Mouse (Mus musculus) G1E (cell line): ENCODE results near the gene Dbt. TPM values are rescaled to one million over a fixed set of nuclear protein-coding genes. Genes with fewer than 3 reads are reported as not detected.

ENCODE experiments used
- ATAC-seq: 2 replicates; pipeline ENCODE4 v1.8.0; 2016; ENCODE audit warnings: mild to moderate bottlenecking; ENCODE audit not compliant: insufficient number of reproducible peaks, poor library complexity, low FRiP score, severe bottlenecking; ENCODE audit errors: extremely low read depth
- DNase-seq: peaks from one replicate; pipeline ENCODE4 v3.0.0; 2012; ENCODE audit warnings: low spot score
- H3K27me3 ChIP-seq: 2 replicates; pipeline ENCODE4 v1.6.1; 2012; ENCODE audit warnings: mild to moderate bottlenecking, low read length, inconsistent platforms; ENCODE audit not compliant: insufficient read depth
- H3K36me3 ChIP-seq: replicated peaks from 2 replicates; pipeline ENCODE3; 2012; ENCODE audit warnings: mild to moderate bottlenecking, inconsistent platforms
- H3K4me1 ChIP-seq: 2 replicates; pipeline ENCODE4 v1.6.1; 2012; ENCODE audit warnings: low read depth, low read length, inconsistent platforms, mixed read lengths; ENCODE audit not compliant: insufficient read depth
- H3K4me3 ChIP-seq: 2 replicates; pipeline ENCODE4 v1.5.1; 2012; ENCODE audit warnings: low read depth, mild to moderate bottlenecking, inconsistent platforms, low read length, moderate library complexity, mixed read lengths
- H3K9me3 ChIP-seq: replicated peaks from 2 replicates; pipeline ENCODE4 v1.6.1; 2012; ENCODE audit warnings: inconsistent platforms
- CTCF ChIP-seq: IDR thresholded peaks from 2 replicates; pipeline ENCODE4 v1.5.1; 2012; ENCODE audit warnings: low read depth, low read length, inconsistent platforms, mixed read lengths
- GATA1 ChIP-seq: IDR thresholded peaks from 2 replicates; pipeline ENCODE4 v1.6.1; 2012; ENCODE audit warnings: borderline replicate concordance, low read length, inconsistent platforms, mixed read lengths
- GATA2 ChIP-seq: IDR thresholded peaks from 2 replicates; pipeline ENCODE4 v1.6.1; 2012; ENCODE audit warnings: low read depth, low read length, inconsistent platforms, borderline replicate concordance
- POLR2AphosphoS5 ChIP-seq: IDR thresholded peaks from 2 replicates; pipeline ENCODE4 v1.6.1; 2012; ENCODE audit warnings: low read depth, low read length, inconsistent platforms; ENCODE audit not compliant: insufficient replicate concordance
- TAL1 ChIP-seq: conservative IDR thresholded peaks from 2 replicates; pipeline ENCODE4 v1.6.1; 2012; ENCODE audit warnings: low read depth, low read length, inconsistent platforms, mixed read lengths
- polyA plus RNA-seq: library from polyadenylated mRNA; stranded (reverse); fragments of >175 nt; gene quantifications from 2 replicates; pipeline ENCODE4 v1.2.3, GENCODE M21; 2012
- total RNA-seq, 2 experiments: library from RNA; stranded (forward) in 1 of 2; stranded (reverse) in 1 of 2; fragments of 200-1000 nt in 1 of 2; fragments of >200 nt in 1 of 2; fragmentation: Nextera tagmentation in 1 of 2; gene quantifications; 2 replicates each; pipeline ENCODE4 v1.2.3; 2014 to 2017

Dbt gene
- total and polyA plus RNA-seq, 3 experiments = 0.69 to 9.5 (median 6.8) TPM

DNA sequence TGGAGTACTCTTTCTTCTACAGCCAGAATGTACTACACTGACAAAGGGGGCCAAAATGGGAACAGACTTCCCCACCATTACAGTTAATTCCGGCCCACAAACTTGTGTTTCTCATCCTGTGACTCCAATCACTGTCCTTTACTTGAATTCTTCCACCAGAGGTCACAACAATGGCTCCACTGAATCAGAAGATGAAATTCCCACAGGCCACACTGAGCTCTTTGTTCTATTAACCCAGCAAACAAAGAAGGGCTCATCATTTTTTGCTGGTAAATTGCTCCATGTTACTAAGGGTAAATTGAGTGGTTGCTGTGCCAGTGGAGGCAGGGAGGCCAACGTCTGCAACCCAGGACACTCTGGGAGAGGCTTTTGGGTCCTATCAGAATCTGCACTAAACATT is 32.8 kb upstream of the Dbt start:
- H3K4me3 ChIP-seq = no peak overlapping the region
- H3K9me3 ChIP-seq = no peaks in the 10 kb centered on the region
- no peaks in the 10 kb centered on the region for H3K36me3 ChIP-seq
- H3K4me1 ChIP-seq = peaks cover 3% of the 10 kb centered on the region; the same call in 1 of the 2 replicates
- TF ChIP-seq TAL1 = no peak
- no peak for TF ChIP-seq POLR2AphosphoS5
- TF ChIP-seq GATA1 = no peak
- no peak for TF ChIP-seq GATA2
- no peak for TF ChIP-seq CTCF
- no peak for DNase-seq
- H3K27me3 ChIP-seq = peaks cover 9% of the 10 kb centered on the region
- no peak for ATAC-seq

- TF ChIP-seq CTCF (no peak), GATA2 (no peak), GATA1 (no peak), TAL1 (no peak), POLR2AphosphoS5 (no peak)
- H3K4me3 ChIP-seq = no peak overlapping the region
- H3K36me3 ChIP-seq = no peaks in the 10 kb centered on the region
- no peak for ATAC-seq
- no peak for DNase-seq
- H3K9me3 ChIP-seq = no peaks in the 10 kb centered on the region
- peaks cover 6% of the 10 kb centered on the region for H3K27me3 ChIP-seq
- H3K4me1 ChIP-seq = peaks cover 3% of the 10 kb centered on the region
These were observed 31.9 kb upstream of the Dbt start for GRCm38 (mm10) chr3:116480937-116481336.

- H3K4me1 ChIP-seq = peaks cover 3% of the 10 kb centered on the region
- peaks cover 5% of the 10 kb centered on the region for H3K36me3 ChIP-seq
- no peaks in the 10 kb centered on the region for H3K9me3 ChIP-seq
- TF ChIP-seq CTCF = no peak
- no peak for TF ChIP-seq GATA1
- TF ChIP-seq TAL1 = no peak
- TF ChIP-seq GATA2 = no peak
- no peak for TF ChIP-seq POLR2AphosphoS5
- peaks cover 3% of the 10 kb centered on the region for H3K27me3 ChIP-seq
- no peak for ATAC-seq
- H3K4me3 ChIP-seq = no peak overlapping the region
- peak; percentile 4 for DNase-seq
These were observed 30.1 kb upstream of the Dbt start for GRCm38 (mm10) chr3:116482724-116483123.

- ATAC-seq = no peak
- no peak for DNase-seq
- no peak for TF ChIP-seq POLR2AphosphoS5
- TF ChIP-seq GATA1 = no peak
- TF ChIP-seq TAL1 = no peak
- TF ChIP-seq CTCF = no peak
- TF ChIP-seq GATA2 = no peak
These were observed 29.6 kb upstream of the Dbt start for GRCm38 (mm10) chr3:116483271-116483670.

GRCm38 (mm10) chr3:116490920-116491319 is 21.9 kb upstream of the Dbt start:
- peaks cover 81% of the 10 kb centered on the region for H3K36me3 ChIP-seq
- TF ChIP-seq POLR2AphosphoS5 (no peak), GATA1 (no peak), CTCF (no peak), GATA2 (no peak), TAL1 (no peak)
- H3K27me3 ChIP-seq = no peaks in the 10 kb centered on the region

More at GRCm38 (mm10) chr3:116483271-116483670, 29.6 kb upstream of the Dbt start:
- no peaks in the 10 kb centered on the region for H3K9me3 ChIP-seq
- H3K4me1 ChIP-seq = peaks cover 3% of the 10 kb centered on the region
- peaks cover 3% of the 10 kb centered on the region for H3K27me3 ChIP-seq
- no peak overlapping the region for H3K4me3 ChIP-seq
- peaks cover 10% of the 10 kb centered on the region for H3K36me3 ChIP-seq

GRCm38 (mm10) chr3:116491923-116492454 is 20.9 kb upstream of the Dbt start:
- TF ChIP-seq POLR2AphosphoS5 (no peak), CTCF (no peak), GATA1 (no peak), TAL1 (no peak), GATA2 (no peak)
- DNase-seq (no peak), ATAC-seq (no peak)
- Histone ChIP-seq H3K4me3 (no peak overlapping the region), H3K36me3 (peaks cover 89% of the 10 kb centered on the region), H3K9me3 (no peaks in the 10 kb centered on the region), H3K27me3 (no peaks in the 10 kb centered on the region), H3K4me1 (no peaks in the 10 kb centered on the region; the same call in 1 of the 2 replicates)

More at GRCm38 (mm10) chr3:116490920-116491319, 21.9 kb upstream of the Dbt start:
- DNase-seq (no peak), ATAC-seq (no peak)
- no peaks in the 10 kb centered on the region; the same call in 1 of the 2 replicates for H3K4me1 ChIP-seq
- H3K9me3 ChIP-seq = no peaks in the 10 kb centered on the region
- no peak overlapping the region for H3K4me3 ChIP-seq

DNA sequence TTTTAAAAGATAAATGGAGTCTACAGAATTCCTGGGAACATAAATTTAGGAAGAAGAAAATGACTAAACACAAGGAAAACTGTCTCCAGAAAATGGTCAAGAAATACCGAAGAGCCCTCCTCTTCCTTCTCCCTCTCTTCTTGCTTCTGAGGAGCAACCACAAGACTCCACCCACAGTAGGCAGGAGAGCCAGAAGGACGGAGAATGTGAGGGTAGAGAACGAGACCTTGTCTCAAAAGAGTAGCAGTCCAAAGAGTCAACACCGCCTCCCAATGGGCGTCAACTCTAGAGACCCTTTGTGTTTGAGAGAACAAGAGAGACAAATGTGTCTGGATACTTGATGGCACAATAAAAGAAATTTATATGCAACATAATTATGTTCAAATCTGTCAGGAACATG is 19.2 kb upstream of the Dbt start:
- no peaks in the 10 kb centered on the region for H3K4me1 ChIP-seq
- peaks cover 92% of the 10 kb centered on the region for H3K36me3 ChIP-seq
- H3K27me3 ChIP-seq = no peaks in the 10 kb centered on the region
- no peaks in the 10 kb centered on the region for H3K9me3 ChIP-seq
- DNase-seq = no peak
- no peak overlapping the region for H3K4me3 ChIP-seq
- TF ChIP-seq POLR2AphosphoS5 (no peak), CTCF (no peak), TAL1 (no peak), GATA2 (no peak), GATA1 (no peak)
- no peak for ATAC-seq
